Mouse (Mus musculus): ENCODE results near the gene Msln. TPM values are rescaled to one million over a fixed set of nuclear protein-coding genes. Genes with fewer than 3 reads are reported as not detected.

Msln gene
- polyA plus RNA-seq, 1 experiment from 2014 or later: 20.5 TPM

GRCm38 (mm10) chr17:25723470-25723869 lies 30.7 kb downstream of the Msln start:
- no peak for ATAC-seq (ENCODE audit: insufficient number of reproducible peaks, low FRiP score)
- H3K27ac ChIP-seq (ENCODE audit: poor library complexity, severe bottlenecking): no peak overlapping the region
- peaks cover 7% of the 10 kb centered on the region for H3K27me3 ChIP-seq (replicated peaks)
- peaks cover 66% of the 10 kb centered on the region for H3K36me3 ChIP-seq
- WGBS: 95% methylated on average over 19 of the region's 19 CpGs
- no peak overlapping the region for H3K4me3 ChIP-seq
- no peak overlapping the region for H3K9ac ChIP-seq
- H3K4me1 ChIP-seq (replicated peaks): peaks cover 17% of the 10 kb centered on the region
- H3K9me3 ChIP-seq (replicated peaks): no peaks in the 10 kb centered on the region
- H3K4me2 ChIP-seq: no peak overlapping the region

DNA sequence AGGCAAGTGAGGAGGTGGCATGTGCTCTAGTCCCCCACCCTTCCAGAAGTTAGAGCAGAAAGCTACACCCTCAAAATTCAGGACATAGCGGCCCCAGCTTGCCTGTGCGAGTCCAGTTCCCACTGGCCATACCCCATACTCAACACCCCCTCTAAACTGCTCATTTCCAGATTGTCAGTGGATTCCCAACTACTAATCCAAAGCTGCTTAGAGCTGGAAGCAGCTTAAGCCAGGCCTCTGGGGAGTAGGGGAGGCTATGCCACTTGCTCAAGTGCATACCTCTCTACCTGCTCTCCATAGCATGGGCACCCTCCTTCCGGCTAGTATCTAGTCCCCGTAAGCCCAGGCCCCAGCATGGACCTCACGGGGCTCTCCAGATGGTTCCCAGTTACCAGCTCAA lies 32.7 kb downstream of the Msln start:
- no peak overlapping the region for H3K27ac ChIP-seq (ENCODE audit: poor library complexity, severe bottlenecking)
- H3K4me3 ChIP-seq: no peak overlapping the region
- 93% methylated on average over 5 of the region's 5 CpGs for WGBS
- peaks cover 27% of the 10 kb centered on the region for H3K27me3 ChIP-seq (replicated peaks)
- H3K4me2 ChIP-seq: no peak overlapping the region
- no peak for ATAC-seq (ENCODE audit: insufficient number of reproducible peaks, low FRiP score)
- no peak overlapping the region for H3K9ac ChIP-seq
- H3K36me3 ChIP-seq: peaks cover 65% of the 10 kb centered on the region
- peaks cover 21% of the 10 kb centered on the region for H3K4me1 ChIP-seq (replicated peaks)
- H3K9me3 ChIP-seq (replicated peaks): no peaks in the 10 kb centered on the region

- Histone ChIP-seq H3K9ac (peak overlapping the region; percentile 61), H3K4me3 (peak overlapping the region; percentile 48), H3K9me3 (replicated peaks) (no peaks in the 10 kb centered on the region), H3K4me1 (replicated peaks) (peaks cover 28% of the 10 kb centered on the region), H3K36me3 (peaks cover 38% of the 10 kb centered on the region), H3K27ac (ENCODE audit: poor library complexity, severe bottlenecking) (no peak overlapping the region), H3K27me3 (replicated peaks) (peaks cover 45% of the 10 kb centered on the region), H3K4me2 (peak overlapping the region; percentile 90)
- no peak for ATAC-seq (ENCODE audit: insufficient number of reproducible peaks, low FRiP score)
- WGBS: 9% methylated on average over 6 of the region's 6 CpGs
Measured at GRCm38 (mm10) chr17:25717691-25718090, 36.5 kb downstream of the Msln start.

DNA sequence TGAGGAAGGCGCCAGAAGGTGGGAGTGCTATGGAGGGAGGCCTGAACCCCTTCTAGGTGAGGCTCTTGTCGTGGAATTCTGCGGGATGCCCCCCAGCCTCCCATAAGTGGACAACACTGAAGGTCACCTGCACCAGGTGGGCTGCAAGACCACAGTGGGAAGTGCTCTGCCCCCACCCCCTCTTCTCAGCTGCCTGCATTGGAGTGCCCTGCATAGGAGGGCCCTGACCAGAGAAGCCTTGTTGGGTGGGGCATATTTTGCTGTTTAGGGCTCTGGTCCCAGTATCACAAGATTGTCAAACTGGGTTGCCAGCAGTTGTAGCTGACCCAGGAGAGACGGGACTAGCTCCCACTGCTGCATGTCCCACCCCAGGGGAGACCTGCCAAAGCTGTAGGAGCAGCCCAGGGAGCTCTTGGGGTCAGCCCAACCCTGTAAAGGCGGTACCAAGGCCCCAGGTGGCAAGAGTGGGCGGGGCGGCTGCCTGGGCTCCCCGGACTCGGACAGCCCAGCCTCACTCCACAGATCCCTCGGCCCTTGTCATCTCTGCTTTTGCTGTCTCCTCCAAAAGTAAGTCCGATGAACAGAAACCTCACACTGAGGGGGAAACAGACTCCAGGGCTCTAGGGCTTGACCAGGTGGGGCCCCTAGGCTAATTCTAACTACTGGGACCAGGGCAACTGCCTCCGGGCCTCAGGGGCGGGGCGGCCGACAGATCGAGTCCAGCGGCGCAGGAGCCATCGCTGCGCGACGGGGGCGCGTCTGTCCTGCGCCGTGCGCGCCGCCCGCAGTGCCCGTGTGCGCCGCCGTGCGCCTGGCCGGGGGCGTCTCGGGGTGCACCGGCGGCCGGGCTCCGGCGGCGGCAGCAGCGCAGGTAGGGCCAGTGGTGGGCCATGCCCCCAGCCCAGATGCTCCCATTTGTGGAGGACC lies 37.2 kb downstream of the Msln start, which contains the start of gene Gng13:
TSS of gene Gng13 (plus strand) at position 461 of the 927 bp plus-strand sequence.
- Histone ChIP-seq H3K9me3 (replicated peaks) (no peaks in the 10 kb centered on the region), H3K4me3 (peak within 1 kb of the TSS; percentile 48), H3K4me1 (replicated peaks) (peaks cover 28% of the 10 kb centered on the region), H3K36me3 (peaks cover 32% of the 10 kb centered on the region), H3K27me3 (replicated peaks) (peaks cover 45% of the 10 kb centered on the region), H3K9ac (peak within 1 kb of the TSS; percentile 61), H3K4me2 (peak within 1 kb of the TSS; percentile 90), H3K27ac (ENCODE audit: poor library complexity, severe bottlenecking) (no peak within 1 kb of the TSS)
- 1% methylated on average over 43 of the region's 45 CpGs for WGBS
- ATAC-seq (ENCODE audit: insufficient number of reproducible peaks, low FRiP score): peak; percentile 44; the same call in 1 of the 2 replicates

- ATAC-seq (ENCODE audit: insufficient number of reproducible peaks, low FRiP score): no peak
- Histone ChIP-seq H3K4me3 (no peak overlapping the region), H3K4me2 (no peak overlapping the region), H3K36me3 (peaks cover 23% of the 10 kb centered on the region), H3K9ac (no peak overlapping the region), H3K27ac (ENCODE audit: poor library complexity, severe bottlenecking) (no peak overlapping the region), H3K27me3 (replicated peaks) (peaks cover 45% of the 10 kb centered on the region), H3K4me1 (replicated peaks) (peaks cover 28% of the 10 kb centered on the region), H3K9me3 (replicated peaks) (no peaks in the 10 kb centered on the region)
- WGBS: 3% methylated on average over 6 of the region's 6 CpGs
Measured at GRCm38 (mm10) chr17:25716130-25716529, 38.0 kb downstream of the Msln start.

DNA sequence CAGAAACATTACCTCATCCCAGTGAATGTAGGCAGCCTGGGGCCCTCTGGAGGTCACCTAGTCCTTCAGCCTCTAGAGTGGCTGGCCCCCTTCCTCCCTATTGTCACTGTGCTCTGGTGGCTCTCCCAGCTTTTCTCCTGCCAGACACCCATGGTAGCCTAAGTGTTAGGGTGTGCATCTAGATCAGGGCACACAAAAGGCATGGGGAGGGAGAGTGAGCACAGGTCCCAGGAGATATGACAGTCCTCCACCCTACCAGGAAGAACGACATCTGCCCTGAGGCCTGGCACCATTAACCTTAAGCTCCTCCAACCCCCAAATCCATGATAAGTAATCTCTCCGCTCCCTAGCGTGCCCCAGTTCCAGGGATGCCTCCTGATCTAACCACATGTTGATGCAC lies 38.6 kb downstream of the Msln start:
- Histone ChIP-seq H3K9me3 (replicated peaks) (no peaks in the 10 kb centered on the region), H3K27ac (ENCODE audit: poor library complexity, severe bottlenecking) (no peak overlapping the region), H3K4me2 (no peak overlapping the region), H3K4me1 (replicated peaks) (peaks cover 28% of the 10 kb centered on the region), H3K27me3 (replicated peaks) (peaks cover 45% of the 10 kb centered on the region), H3K4me3 (no peak overlapping the region), H3K36me3 (peaks cover 18% of the 10 kb centered on the region), H3K9ac (no peak overlapping the region)
- WGBS: 35% methylated on average over 3 of the region's 3 CpGs
- no peak for ATAC-seq (ENCODE audit: insufficient number of reproducible peaks, low FRiP score)

DNA sequence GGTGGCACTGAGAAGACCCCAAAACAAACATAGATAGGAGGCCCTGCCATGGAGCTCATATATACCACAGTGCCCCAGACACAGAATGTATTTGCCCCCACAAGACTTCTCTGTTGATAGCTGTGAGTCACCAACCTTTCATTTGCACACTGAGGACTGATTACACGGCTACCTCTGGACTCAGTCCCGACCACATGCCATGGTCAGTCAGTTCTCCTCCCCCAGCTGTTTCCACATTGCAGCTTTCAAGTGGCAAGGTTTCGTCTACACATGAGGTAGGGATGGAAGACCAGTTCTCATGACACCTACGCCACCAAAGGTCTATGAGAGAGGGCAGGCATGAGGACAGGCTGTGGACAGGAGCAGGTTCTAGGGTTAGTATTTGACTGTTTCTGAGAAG lies 43.0 kb downstream of the Msln start:
- Histone ChIP-seq H3K9me3 (replicated peaks) (0 out of 2 replicates have a peak, but pooled peaks cover 5% of the 10 kb centered on the region), H3K4me1 (replicated peaks) (peaks cover 9% of the 10 kb centered on the region; the same call in 1 of the 2 replicates), H3K9ac (no peak overlapping the region), H3K4me3 (no peak overlapping the region), H3K27ac (ENCODE audit: poor library complexity, severe bottlenecking) (no peak overlapping the region), H3K4me2 (no peak overlapping the region), H3K36me3 (no peaks in the 10 kb centered on the region), H3K27me3 (replicated peaks) (peaks cover 14% of the 10 kb centered on the region)
- ATAC-seq (ENCODE audit: insufficient number of reproducible peaks, low FRiP score): no peak
- WGBS: 70% methylated on average over 4 of the region's 4 CpGs

- 0 out of 2 replicates have a peak, but pooled peaks cover 3% of the 10 kb centered on the region for H3K27me3 ChIP-seq (replicated peaks)
- H3K9ac ChIP-seq: no peak overlapping the region
- H3K9me3 ChIP-seq (replicated peaks): 0 out of 2 replicates have a peak, but pooled peaks cover 5% of the 10 kb centered on the region
- ATAC-seq (ENCODE audit: insufficient number of reproducible peaks, low FRiP score): no peak
- H3K36me3 ChIP-seq: no peaks in the 10 kb centered on the region
- H3K27ac ChIP-seq (ENCODE audit: poor library complexity, severe bottlenecking): no peak overlapping the region
- H3K4me3 ChIP-seq: no peak overlapping the region
- WGBS: 87% methylated on average over 2 of the region's 2 CpGs
- H3K4me2 ChIP-seq: no peak overlapping the region
- no peaks in the 10 kb centered on the region for H3K4me1 ChIP-seq (replicated peaks)
Measured at GRCm38 (mm10) chr17:25709994-25710393, 44.2 kb downstream of the Msln start.

DNA sequence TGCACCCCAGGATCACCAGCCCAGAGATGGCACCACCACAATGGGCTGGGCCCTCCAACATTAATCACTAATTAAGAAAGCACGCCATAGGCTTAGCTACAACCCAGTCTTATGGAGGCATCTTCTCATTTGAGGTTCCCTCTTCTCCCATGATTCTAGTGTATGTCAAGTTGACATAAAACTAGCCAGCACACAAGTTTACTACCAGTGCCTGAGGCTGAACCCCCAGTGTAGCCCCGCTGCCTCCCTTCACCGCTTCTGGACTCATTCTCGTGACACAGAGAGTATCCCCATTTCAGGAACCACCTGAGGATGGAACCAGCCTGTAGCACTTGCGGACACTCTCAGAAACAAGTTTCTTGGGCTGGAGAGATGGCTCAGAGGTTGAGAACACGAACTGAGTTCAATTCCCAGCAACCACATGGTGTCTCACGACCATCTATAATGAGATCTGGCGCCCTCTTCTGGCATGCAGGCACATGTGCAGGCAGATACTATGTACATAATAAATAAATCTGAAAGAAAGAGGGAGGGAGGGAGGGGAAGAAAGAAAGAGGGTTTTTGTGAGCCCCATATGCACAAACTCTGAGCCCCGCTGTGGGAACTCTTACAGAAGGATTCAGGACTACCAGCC lies 53.2 kb downstream of the Msln start:
- Histone ChIP-seq H3K9ac (no peak overlapping the region), H3K4me1 (replicated peaks) (no peaks in the 10 kb centered on the region), H3K36me3 (no peaks in the 10 kb centered on the region), H3K27ac (ENCODE audit: poor library complexity, severe bottlenecking) (no peak overlapping the region), H3K9me3 (replicated peaks) (no peaks in the 10 kb centered on the region), H3K27me3 (replicated peaks) (peaks cover 10% of the 10 kb centered on the region), H3K4me2 (no peak overlapping the region), H3K4me3 (no peak overlapping the region)
- no peak for ATAC-seq (ENCODE audit: insufficient number of reproducible peaks, low FRiP score)
- 53% methylated on average over 9 of the region's 9 CpGs for WGBS

Measured in heart, embryonic 12.5 days (tissue).